Mouse (Mus musculus) testis, adult 2 months (tissue): ENCODE results near the gene Syt2. TPM values are rescaled to one million over a fixed set of nuclear protein-coding genes. Genes with fewer than 3 reads are reported as not detected.

Experiments used
- H3K27ac ChIP-seq: fragments of 200-500 bp; 2 replicates; pipeline ENCODE4 v1.5.1; 2012; ENCODE audit warnings: low read depth, low read length; ENCODE audit not compliant: control insufficient read depth, insufficient read depth
- H3K27me3 ChIP-seq: fragments of 200-500 bp; 2 replicates; pipeline ENCODE4 v1.6.1; 2012; ENCODE audit warnings: mild to moderate bottlenecking, low read length, moderate library complexity; ENCODE audit not compliant: control insufficient read depth, insufficient read depth
- H3K36me3 ChIP-seq: fragments of 200-500 bp; 2 replicates; pipeline ENCODE4 v1.6.1; 2012; ENCODE audit warnings: mild to moderate bottlenecking, low read length; ENCODE audit not compliant: control insufficient read depth, insufficient read depth
- H3K4me1 ChIP-seq: fragments of 200-500 bp; 2 replicates; pipeline ENCODE4 v1.6.1; 2012; ENCODE audit warnings: low read length; ENCODE audit not compliant: control insufficient read depth, insufficient read depth
- H3K4me3 ChIP-seq: fragments of 200-500 bp; 2 replicates; pipeline ENCODE4 v1.5.1; 2012; ENCODE audit warnings: low read depth, mild to moderate bottlenecking, low read length, moderate library complexity, mixed read lengths; ENCODE audit not compliant: control insufficient read depth
- CTCF ChIP-seq: fragments of 200-500 bp; IDR thresholded peaks from 2 replicates; pipeline ENCODE4 v1.5.1; 2012; ENCODE audit warnings: low read depth, mild to moderate bottlenecking, inconsistent platforms, low read length, moderate library complexity; ENCODE audit not compliant: control insufficient read depth, insufficient read depth, insufficient replicate concordance
- POLR2A ChIP-seq: fragments of 200-500 bp; IDR thresholded peaks from 2 replicates; pipeline ENCODE4 v1.6.1; 2012; ENCODE audit warnings: low read depth, mild to moderate bottlenecking, inconsistent platforms, low read length, moderate library complexity; ENCODE audit not compliant: control insufficient read depth
- polyA plus RNA-seq: library from polyadenylated mRNA; depleted of rRNA; stranded (reverse); fragments of >200 nt; gene quantifications from 2 replicates; pipeline ENCODE4 v1.2.3, GENCODE M21; 2012

The Syt2 gene
- polyA plus RNA-seq, 1 experiment, result 0.14 TPM

GRCm38 (mm10) chr1:134763776-134764438 lies 117.4 kb downstream of the Syt2 start:
- Histone ChIP-seq H3K36me3 (no peaks in the 10 kb centered on the region), H3K27ac (no peak overlapping the region), H3K4me1 (no peaks in the 10 kb centered on the region; the same call in 1 of the 2 replicates), H3K4me3 (no peak overlapping the region), H3K27me3 (no peaks in the 10 kb centered on the region)
- TF ChIP-seq CTCF (no peak), POLR2A (no peak)

GRCm38 (mm10) chr1:134764831-134765458 lies 118.5 kb downstream of the Syt2 start:
- H3K36me3 ChIP-seq, result no peaks in the 10 kb centered on the region
- H3K4me1 ChIP-seq, result no peaks in the 10 kb centered on the region; the same call in 1 of the 2 replicates
- no peak overlapping the region for H3K4me3 ChIP-seq
- H3K27ac ChIP-seq, result 0 out of 2 replicates have a peak overlapping the region, but pooled peaks have one; percentile 57
- H3K27me3 ChIP-seq, result no peaks in the 10 kb centered on the region
- no peak for TF ChIP-seq CTCF
- TF ChIP-seq POLR2A, result no peak

- Histone ChIP-seq H3K27me3 (no peaks in the 10 kb centered on the region), H3K36me3 (no peaks in the 10 kb centered on the region), H3K4me3 (no peak overlapping the region), H3K27ac (no peak overlapping the region), H3K4me1 (no peaks in the 10 kb centered on the region)
- no peak for TF ChIP-seq CTCF
- no peak for TF ChIP-seq POLR2A
These were observed 120.0 kb downstream of the Syt2 start for GRCm38 (mm10) chr1:134766448-134766847.

GRCm38 (mm10) chr1:134770312-134770711 lies 123.8 kb downstream of the Syt2 start:
- Histone ChIP-seq H3K4me1 (peaks cover 6% of the 10 kb centered on the region), H3K36me3 (no peaks in the 10 kb centered on the region), H3K4me3 (no peak overlapping the region), H3K27ac (no peak overlapping the region), H3K27me3 (no peaks in the 10 kb centered on the region)
- TF ChIP-seq POLR2A, result no peak
- TF ChIP-seq CTCF, result no peak

- TF ChIP-seq POLR2A (no peak), CTCF (no peak)
- H3K36me3 ChIP-seq, result no peaks in the 10 kb centered on the region; the same call in none of the 2 replicates
- H3K27ac ChIP-seq, result peak overlapping the region; percentile 33; the same call in 1 of the 2 replicates
- H3K27me3 ChIP-seq, result no peaks in the 10 kb centered on the region
- no peak overlapping the region for H3K4me3 ChIP-seq
- H3K4me1 ChIP-seq, result peaks cover 6% of the 10 kb centered on the region
These were observed 124.9 kb downstream of the Syt2 start for GRCm38 (mm10) chr1:134771353-134771752.

GRCm38 (mm10) chr1:134771999-134772398 lies 125.5 kb downstream of the Syt2 start:
- H3K4me1 ChIP-seq, result peaks cover 6% of the 10 kb centered on the region
- no peaks in the 10 kb centered on the region for H3K27me3 ChIP-seq
- H3K27ac ChIP-seq, result no peak overlapping the region
- no peak overlapping the region for H3K4me3 ChIP-seq
- TF ChIP-seq POLR2A (no peak), CTCF (no peak)
- no peaks in the 10 kb centered on the region; the same call in none of the 2 replicates for H3K36me3 ChIP-seq

- H3K27ac ChIP-seq, result no peak overlapping the region; the same call in 1 of the 2 replicates
- H3K4me3 ChIP-seq, result no peak overlapping the region
- H3K4me1 ChIP-seq, result peaks cover 6% of the 10 kb centered on the region
- H3K27me3 ChIP-seq, result no peaks in the 10 kb centered on the region
- no peaks in the 10 kb centered on the region; the same call in none of the 2 replicates for H3K36me3 ChIP-seq
- TF ChIP-seq POLR2A (no peak), CTCF (no peak)
These were observed 126.3 kb downstream of the Syt2 start for GRCm38 (mm10) chr1:134772821-134773220.

GRCm38 (mm10) chr1:134773256-134773655 lies 126.8 kb downstream of the Syt2 start:
- no peak for TF ChIP-seq CTCF
- TF ChIP-seq POLR2A, result no peak
- H3K4me3 ChIP-seq, result no peak overlapping the region
- peaks cover 6% of the 10 kb centered on the region for H3K4me1 ChIP-seq
- H3K27me3 ChIP-seq, result no peaks in the 10 kb centered on the region
- H3K27ac ChIP-seq, result peak overlapping the region; percentile 77
- no peaks in the 10 kb centered on the region; the same call in none of the 2 replicates for H3K36me3 ChIP-seq
